Mouse (Mus musculus) kidney, adult 2 months (tissue): ENCODE results near the gene Relb.

ENCODE experiments used
- CTCF ChIP-seq: fragments of 200-500 bp; conservative IDR thresholded peaks from 2 replicates; pipeline ENCODE4 v1.5.1; 2011; ENCODE audit warnings: low read depth, mild to moderate bottlenecking, control low read depth, low read length, moderate library complexity, mixed read lengths; ENCODE audit not compliant: insufficient read depth, insufficient read length
- POLR2A ChIP-seq: fragments of 200-500 bp; IDR thresholded peaks from one replicate; pipeline ENCODE4 v1.6.1; 2011; ENCODE audit warnings: low read depth, low read length, control low read depth

DNA sequence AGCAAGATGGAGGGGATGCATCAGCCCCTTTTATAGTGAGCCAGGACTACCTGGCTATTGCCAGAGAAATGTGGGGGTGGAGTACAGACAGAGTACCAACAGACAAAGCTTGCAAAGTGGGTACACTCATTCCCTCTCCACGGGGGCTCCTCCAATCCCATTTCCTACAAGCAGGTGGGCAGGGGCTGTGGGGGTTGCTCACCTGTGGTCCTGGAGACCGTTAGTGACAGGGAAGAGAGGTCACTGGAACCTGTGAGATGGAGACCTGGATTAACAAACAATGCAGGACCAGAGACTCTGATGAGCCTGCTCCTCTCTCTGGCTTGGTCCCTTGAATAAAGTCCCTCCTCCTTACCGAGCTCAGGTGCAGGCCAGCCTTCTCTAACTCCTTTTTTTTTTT is 1.5 kb downstream of the Relb start:
- TF ChIP-seq CTCF, result no peak
- TF ChIP-seq POLR2A, result no peak
